Mouse (Mus musculus) spleen, adult 2 months (tissue): ENCODE results near the gene Arg2.
"Not testable (repeated sequence)": the region's sequence is repeated elsewhere in the genome, so short reads cannot be mapped to it uniquely, and the experiment has no call there.

Experiments
- CTCF ChIP-seq: fragments of 200-500 bp; IDR thresholded peaks from 2 replicates; pipeline ENCODE4 v1.5.1; 2011; ENCODE audit warnings: mild to moderate bottlenecking, inconsistent platforms; ENCODE audit not compliant: insufficient read depth, insufficient read length, insufficient replicate concordance; ENCODE audit errors: extremely low read depth
- POLR2A ChIP-seq: fragments of 200-500 bp; IDR thresholded peaks from 2 replicates; pipeline ENCODE4 v1.6.1; 2011; ENCODE audit warnings: low read depth, low read length, inconsistent platforms

- not testable (repeated sequence) for TF ChIP-seq POLR2A, CTCF
Measured at GRCm38 (mm10) chr12:79185160-79185559, 54.6 kb downstream of the Arg2 start.
